Mouse (Mus musculus) lung, embryonic 16.5 days (tissue): Measurements from ENCODE around the gene Fam69a. TPM values are rescaled to one million over a fixed set of nuclear protein-coding genes. Genes with fewer than 3 reads are reported as not detected.

Experiments used
- ATAC-seq: fragments of 200-750 bp; cut with Nextera tagmentation; 2 replicates; pipeline ENCODE4 v1.8.0; 2017; ENCODE audit warnings: low read depth, mild to moderate bottlenecking, moderate library complexity
- H3K27ac ChIP-seq: fragments of 300-500 bp; sonication (generic); 2 replicates; pipeline ENCODE4 v1.5.1; 2014; ENCODE audit warnings: mild to moderate bottlenecking, control low read depth, low read length
- H3K27me3 ChIP-seq: fragments of 300-500 bp; sonication (generic); 2 replicates; pipeline ENCODE4 v1.6.1; 2014; ENCODE audit warnings: low read depth, low read length, mixed read lengths; ENCODE audit not compliant: control insufficient read depth, insufficient read depth
- H3K36me3 ChIP-seq: fragments of 300-500 bp; sonication (generic); 2 replicates; pipeline ENCODE4 v1.6.1; 2014; ENCODE audit warnings: low read length; ENCODE audit not compliant: control insufficient read depth, insufficient read depth
- H3K4me1 ChIP-seq: fragments of 300-500 bp; sonication (generic); replicated peaks from 2 replicates; pipeline ENCODE4 v1.6.1; 2014; ENCODE audit warnings: low read length, mixed read lengths; ENCODE audit not compliant: control insufficient read depth, insufficient read depth
- H3K4me2 ChIP-seq: fragments of 300-500 bp; sonication (generic); 2 replicates; pipeline ENCODE4 v1.6.1; 2014; ENCODE audit warnings: low read depth, low read length, control low read depth
- H3K4me3 ChIP-seq: fragments of 300-500 bp; sonication (generic); 2 replicates; pipeline ENCODE4 v1.5.1; 2014; ENCODE audit warnings: mild to moderate bottlenecking, low read length, control low read depth
- H3K9ac ChIP-seq: fragments of 300-500 bp; sonication (generic); 2 replicates; pipeline ENCODE4 v1.6.1; 2014; ENCODE audit warnings: low read length, control low read depth
- H3K9me3 ChIP-seq: fragments of 300-500 bp; sonication (generic); 2 replicates; pipeline ENCODE4 v1.6.1; 2016; ENCODE audit warnings: low read length; ENCODE audit not compliant: control insufficient read depth
- WGBS: fragments of 180-500 bp; shearing (Covaris S2); extraction: QIAGEN DNeasy Blood & Tissue Kit; methylation state at CpG from one replicate; pipeline ENCODE4 v1.1.7; 2014; 5-methylcytosine and 5-hydroxymethylcytosine counted together
- polyA plus RNA-seq: library from polyadenylated mRNA; unstranded; fragments of >200 nt; fragmentation: Nextera tagmentation; extraction: Ambion mirVana; gene quantifications from 2 replicates; pipeline ENCODE4 v1.2.1, GENCODE M21; 2015

Fam69a gene
- polyA plus RNA-seq, 1 experiment from 2014 or later: 24.4 TPM

DNA sequence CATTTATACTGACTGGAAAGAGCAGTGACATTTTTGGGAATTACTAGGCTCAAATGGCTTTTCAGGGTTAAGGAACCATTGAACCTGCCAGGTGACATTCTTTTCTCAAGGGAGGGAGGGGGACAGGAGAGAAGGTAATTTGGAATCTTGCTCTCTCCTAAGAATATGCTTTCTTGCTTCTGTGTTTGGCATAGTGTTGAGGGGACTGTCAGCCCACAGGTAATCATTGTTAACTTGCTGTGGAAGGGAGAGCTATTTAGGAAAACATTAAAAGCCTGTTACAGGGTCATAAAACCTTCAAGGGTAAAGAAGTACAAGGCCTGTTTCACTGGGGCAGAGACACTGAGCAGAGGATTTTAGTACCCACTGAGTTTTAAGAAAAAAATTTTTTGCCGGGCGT is 30.3 kb upstream of the Fam69a start:
- ATAC-seq: no peak
- Histone ChIP-seq H3K9ac (no peak overlapping the region), H3K4me3 (no peak overlapping the region), H3K4me2 (no peak overlapping the region), H3K27me3 (no peaks in the 10 kb centered on the region), H3K27ac (no peak overlapping the region), H3K9me3 (no peaks in the 10 kb centered on the region), H3K36me3 (no peaks in the 10 kb centered on the region), H3K4me1 (no peaks in the 10 kb centered on the region)
- 94% methylated on average over 2 of the region's 2 CpGs for WGBS

DNA sequence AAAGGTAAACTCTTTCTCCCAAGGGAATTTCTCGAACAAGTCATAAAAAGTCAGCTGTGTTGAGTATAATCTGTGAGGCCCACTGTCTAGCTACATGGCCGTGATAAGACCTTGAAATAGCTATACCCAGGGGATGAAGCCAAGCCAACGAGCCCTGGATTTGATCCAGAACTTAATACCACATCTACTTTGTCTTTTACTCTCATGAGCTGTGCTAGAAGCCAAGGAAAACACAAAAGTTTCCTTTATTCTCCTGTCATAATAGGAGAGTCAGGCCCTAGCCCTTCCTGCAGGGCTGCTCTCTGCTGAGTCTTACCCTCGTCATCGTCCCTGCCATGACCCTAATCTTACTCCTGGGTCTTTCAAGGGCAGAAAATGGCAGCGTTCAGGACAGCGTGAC is 28.5 kb upstream of the Fam69a start:
- no peak overlapping the region for H3K9ac ChIP-seq
- H3K4me3 ChIP-seq: no peak overlapping the region
- H3K4me1 ChIP-seq: no peaks in the 10 kb centered on the region
- no peaks in the 10 kb centered on the region for H3K9me3 ChIP-seq
- no peaks in the 10 kb centered on the region for H3K36me3 ChIP-seq
- ATAC-seq: no peak
- WGBS: 63% methylated on average over 7 of the region's 7 CpGs
- no peak overlapping the region for H3K27ac ChIP-seq
- H3K27me3 ChIP-seq: no peaks in the 10 kb centered on the region
- H3K4me2 ChIP-seq: no peak overlapping the region

DNA sequence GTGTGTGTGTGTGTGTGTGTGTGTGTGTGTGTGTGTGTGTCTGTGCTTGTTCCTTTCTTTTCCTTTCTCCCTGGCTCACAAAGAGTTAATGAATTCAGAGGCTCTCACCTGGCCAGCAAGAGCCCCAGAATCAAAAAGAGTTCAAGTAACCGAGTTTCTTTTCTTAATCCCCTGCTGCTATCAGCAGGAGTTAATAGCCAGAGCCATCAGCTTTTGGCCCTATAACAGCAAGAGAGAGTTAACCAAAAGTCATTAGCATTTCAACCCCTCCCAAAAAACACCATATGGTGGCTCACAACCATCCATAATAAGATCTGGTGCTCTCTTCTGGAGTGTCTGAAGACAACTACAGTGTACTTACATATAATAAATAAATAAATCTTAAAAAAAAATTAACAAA is 27.3 kb upstream of the Fam69a start:
- H3K9ac ChIP-seq: no peak overlapping the region
- H3K4me3 ChIP-seq: no peak overlapping the region
- no peaks in the 10 kb centered on the region for H3K27me3 ChIP-seq
- no peak overlapping the region for H3K27ac ChIP-seq
- no peaks in the 10 kb centered on the region for H3K9me3 ChIP-seq
- H3K4me2 ChIP-seq: no peak overlapping the region
- H3K4me1 ChIP-seq: no peaks in the 10 kb centered on the region
- WGBS: 22% methylated on average over 1 of the region's 1 CpGs
- H3K36me3 ChIP-seq: no peaks in the 10 kb centered on the region
- ATAC-seq: no peak

DNA sequence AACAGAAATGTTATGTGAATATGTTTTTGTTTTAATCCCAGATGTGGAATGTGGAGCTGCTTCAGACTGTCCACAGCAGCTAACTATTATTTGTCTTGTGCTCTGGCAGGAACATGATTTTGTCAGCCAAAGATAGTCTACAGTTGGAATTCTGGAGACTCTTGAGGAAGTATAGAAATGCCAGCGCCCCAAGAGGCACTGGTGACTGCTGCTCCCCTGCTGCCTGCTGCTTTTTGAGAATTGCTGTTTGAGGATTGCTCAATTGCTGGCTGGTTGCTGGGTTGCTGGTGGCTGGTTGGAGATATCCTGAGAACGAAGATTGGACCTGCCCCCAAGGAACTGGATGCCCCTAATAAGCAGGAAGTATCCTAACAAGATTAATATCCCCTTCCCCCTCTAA is 22.8 kb upstream of the Fam69a start:
- Histone ChIP-seq H3K9me3 (no peaks in the 10 kb centered on the region), H3K4me2 (no peak overlapping the region), H3K27me3 (no peaks in the 10 kb centered on the region), H3K27ac (no peak overlapping the region), H3K4me1 (no peaks in the 10 kb centered on the region), H3K4me3 (no peak overlapping the region), H3K9ac (no peak overlapping the region), H3K36me3 (no peaks in the 10 kb centered on the region)
- WGBS: 31% methylated on average over 2 of the region's 2 CpGs
- no peak for ATAC-seq

DNA sequence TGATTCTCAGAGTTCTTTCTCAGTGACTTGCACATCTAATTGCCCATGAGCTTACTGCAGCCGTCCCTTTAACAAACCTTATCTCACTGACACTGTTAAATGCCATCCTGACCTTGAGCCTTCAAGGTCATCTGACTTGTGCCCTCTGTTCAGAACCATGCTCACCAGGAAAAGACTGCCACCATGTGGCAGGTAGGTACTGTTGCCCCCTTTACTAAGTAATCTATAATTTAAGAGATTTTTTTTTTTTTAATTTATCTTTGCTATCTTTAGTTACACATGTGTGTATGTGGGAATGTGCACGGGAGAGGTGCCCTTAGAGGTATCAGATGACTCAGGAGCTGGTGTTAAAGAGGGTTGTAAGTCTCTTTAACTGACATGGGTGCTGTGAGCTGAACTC is 18.2 kb upstream of the Fam69a start:
- no peaks in the 10 kb centered on the region for H3K27me3 ChIP-seq
- no peak overlapping the region for H3K4me3 ChIP-seq
- no peaks in the 10 kb centered on the region for H3K4me1 ChIP-seq
- 43% methylated on average over 2 of the region's 2 CpGs for WGBS
- no peaks in the 10 kb centered on the region for H3K9me3 ChIP-seq
- no peak overlapping the region for H3K9ac ChIP-seq
- ATAC-seq: no peak
- no peak overlapping the region for H3K27ac ChIP-seq
- H3K4me2 ChIP-seq: no peak overlapping the region
- no peaks in the 10 kb centered on the region for H3K36me3 ChIP-seq

DNA sequence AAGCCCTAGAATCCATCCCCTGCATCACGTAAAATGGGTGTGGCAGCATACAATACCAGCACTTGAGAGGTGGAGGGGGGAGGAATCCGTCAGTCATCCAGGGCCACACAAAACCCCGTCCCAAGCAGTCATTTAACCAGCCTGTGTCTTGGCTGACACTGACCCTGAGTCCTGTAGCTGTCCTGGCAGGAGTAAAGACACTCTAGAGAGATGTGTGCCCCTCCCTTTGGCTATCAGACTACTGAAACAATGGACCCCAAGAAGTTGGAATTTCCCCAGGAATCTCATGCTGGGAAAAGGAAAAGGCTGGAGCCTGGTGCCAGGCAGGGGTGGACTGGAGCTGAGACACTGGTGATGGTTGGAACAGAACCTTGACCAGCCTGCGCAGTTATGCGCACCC is 15.8 kb upstream of the Fam69a start:
- no peak overlapping the region for H3K4me3 ChIP-seq
- 60% methylated on average over 5 of the region's 5 CpGs for WGBS
- H3K36me3 ChIP-seq: no peaks in the 10 kb centered on the region
- H3K27me3 ChIP-seq: no peaks in the 10 kb centered on the region
- no peaks in the 10 kb centered on the region for H3K4me1 ChIP-seq
- H3K27ac ChIP-seq: no peak overlapping the region
- 0 out of 2 replicates have a peak, but pooled peaks have one; percentile 30 for ATAC-seq
- no peak overlapping the region for H3K9ac ChIP-seq
- H3K9me3 ChIP-seq: no peaks in the 10 kb centered on the region
- no peak overlapping the region for H3K4me2 ChIP-seq

DNA sequence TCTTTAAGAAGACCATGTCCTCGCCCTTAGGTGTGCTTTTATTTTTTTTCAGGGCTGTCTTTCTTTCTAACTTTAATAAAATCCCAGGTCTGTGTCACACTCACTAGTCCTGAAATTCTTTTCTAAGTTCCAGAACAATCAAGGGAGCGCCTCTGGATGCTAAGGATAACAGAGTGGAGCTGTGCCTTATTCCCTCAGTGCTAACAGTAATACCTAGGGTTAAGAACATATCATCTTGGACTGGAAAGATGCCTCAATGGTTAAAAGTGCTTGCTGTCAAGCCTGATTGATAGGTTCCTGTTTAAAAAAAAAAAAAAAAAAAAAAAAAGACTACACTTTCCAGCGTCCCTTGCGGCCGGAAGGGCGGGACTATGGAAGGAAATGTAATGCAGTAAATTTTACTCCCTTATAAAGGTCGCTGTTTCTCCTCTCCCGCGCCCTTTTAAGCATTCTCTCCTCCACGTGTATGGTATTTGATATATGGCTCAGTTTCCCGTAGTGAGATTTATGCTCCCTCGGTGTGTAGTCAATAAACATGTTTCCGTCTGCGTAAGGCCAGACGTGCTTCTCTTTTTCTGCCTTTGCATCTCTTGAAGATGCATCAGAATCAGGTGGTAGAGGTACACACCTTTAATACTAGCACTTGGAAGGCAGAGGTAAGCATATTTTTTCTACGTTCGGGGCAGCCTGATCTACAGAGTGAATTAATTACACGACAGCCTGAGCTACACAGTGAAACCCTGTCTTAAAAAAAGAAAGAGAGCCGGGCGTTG is 14.1 kb upstream of the Fam69a start:
- Histone ChIP-seq H3K4me3 (peak overlapping the region; percentile 64), H3K27me3 (no peaks in the 10 kb centered on the region), H3K27ac (peak overlapping the region; percentile 36; the same call in 1 of the 2 replicates), H3K9me3 (no peaks in the 10 kb centered on the region), H3K9ac (peak overlapping the region; percentile 74), H3K4me1 (no peaks in the 10 kb centered on the region), H3K36me3 (no peaks in the 10 kb centered on the region), H3K4me2 (peak overlapping the region; percentile 58)
- 13% methylated on average over 20 of the region's 20 CpGs for WGBS
- peak; percentile 69 for ATAC-seq

DNA sequence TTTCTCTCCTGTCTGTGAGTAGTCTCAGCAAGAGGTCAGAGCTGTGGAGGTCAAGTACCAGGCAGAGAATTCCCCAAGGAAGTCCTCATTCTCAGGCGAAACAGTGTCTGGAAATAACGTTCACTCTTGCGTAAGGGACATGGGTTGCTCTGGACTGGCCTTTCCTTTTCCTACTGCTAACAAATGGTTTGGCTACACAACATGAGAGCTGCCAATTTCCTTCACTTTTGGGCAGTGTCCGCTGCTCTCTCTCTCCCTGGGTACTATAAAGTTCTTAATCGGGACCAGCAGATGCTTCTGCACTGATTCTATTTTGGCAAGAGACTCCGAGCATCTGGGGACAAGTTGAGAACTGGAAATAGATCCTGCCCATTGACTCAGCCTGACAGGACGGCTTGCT is 10.8 kb upstream of the Fam69a start:
- no peaks in the 10 kb centered on the region for H3K4me1 ChIP-seq
- H3K36me3 ChIP-seq: no peaks in the 10 kb centered on the region
- H3K4me3 ChIP-seq: no peak overlapping the region
- ATAC-seq: no peak
- H3K27ac ChIP-seq: no peak overlapping the region
- WGBS: 48% methylated on average over 7 of the region's 7 CpGs
- no peaks in the 10 kb centered on the region for H3K27me3 ChIP-seq
- H3K9ac ChIP-seq: no peak overlapping the region
- H3K4me2 ChIP-seq: no peak overlapping the region
- no peaks in the 10 kb centered on the region for H3K9me3 ChIP-seq

DNA sequence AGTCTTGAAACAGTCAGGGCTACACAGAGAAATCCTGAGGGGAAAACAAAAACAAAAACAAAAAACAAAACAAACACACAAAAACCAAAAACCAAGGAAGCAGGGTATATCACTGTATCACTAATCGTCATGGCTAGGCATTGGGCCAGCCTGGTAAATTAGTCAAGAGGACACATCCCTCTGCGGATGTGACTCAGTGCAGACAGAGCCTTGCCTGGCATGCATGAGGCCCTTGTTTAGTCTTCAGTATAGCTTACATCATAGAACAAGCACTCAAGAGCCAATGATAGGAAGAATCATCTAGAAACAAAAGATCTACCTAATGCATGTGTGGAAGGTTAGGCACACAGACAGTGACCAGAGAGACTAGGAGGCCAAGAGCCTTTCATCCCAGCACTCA is 9.1 kb upstream of the Fam69a start:
- no peaks in the 10 kb centered on the region for H3K27me3 ChIP-seq
- no peak overlapping the region for H3K4me2 ChIP-seq
- no peaks in the 10 kb centered on the region for H3K36me3 ChIP-seq
- no peak overlapping the region for H3K27ac ChIP-seq
- no peaks in the 10 kb centered on the region for H3K4me1 ChIP-seq
- no peak overlapping the region for H3K9ac ChIP-seq
- H3K9me3 ChIP-seq: no peaks in the 10 kb centered on the region
- ATAC-seq: no peak
- no peak overlapping the region for H3K4me3 ChIP-seq
- 69% methylated on average over 2 of the region's 2 CpGs for WGBS
